Mouse (Mus musculus): ENCODE measurements around the gene Diexf. TPM values are rescaled to one million over a fixed set of nuclear protein-coding genes. Genes with fewer than 3 reads are reported as not detected.

The Diexf gene
- total and polyA plus RNA-seq, 3 experiments: 7.3 to 10.2 (median 7.8) TPM

DNA sequence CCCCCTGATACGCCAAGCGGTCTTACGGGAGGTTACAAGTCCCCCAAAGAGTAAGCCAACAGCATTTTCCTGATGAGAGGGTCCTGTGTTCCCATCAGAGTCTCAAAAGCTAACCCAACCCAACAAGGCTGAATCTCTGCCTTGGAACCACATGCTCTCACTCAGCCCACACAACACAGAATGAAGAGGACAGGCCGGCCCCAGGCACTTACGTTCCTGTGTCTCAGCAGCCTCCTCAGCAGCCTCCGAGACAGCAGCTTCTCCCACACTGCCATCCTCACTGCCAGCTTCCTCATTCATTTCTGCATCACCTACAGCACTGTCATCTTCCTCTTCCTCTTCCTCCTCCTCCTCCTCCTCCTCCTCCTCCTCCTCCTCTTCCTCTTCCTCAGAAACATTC is 2.0 kb downstream of the Diexf start:
- H3K27me3 ChIP-seq (ENCODE audit: control insufficient read depth, insufficient read depth, low read length): no peaks in the 10 kb centered on the region
- DNase-seq: no peak
- WGBS: 80% methylated on average over 6 of the region's 6 CpGs
- H3K4me1 ChIP-seq (ENCODE audit: control insufficient read depth, insufficient read depth, low read length): no peaks in the 10 kb centered on the region
- intact Hi-C loops (cut with DNase I): no loop called here
- no peak overlapping the region for H3K9ac ChIP-seq (ENCODE audit: low read depth, low read length)
- H3K4me3 ChIP-seq: no peak overlapping the region
- no peak for TF ChIP-seq POLR2A (IDR thresholded peaks at IDR 0.05; ENCODE audit: insufficient read depth, low read depth, low read length)
- TF ChIP-seq CTCF (IDR thresholded peaks at IDR 0.05): no peak
- no peak for TF ChIP-seq EP300 (IDR thresholded peaks at IDR 0.05; ENCODE audit: insufficient read depth, low read depth, low read length)
- H3K36me3 ChIP-seq (ENCODE audit: control insufficient read depth, insufficient read depth, low read length): 0 out of 2 replicates have a peak, but pooled peaks cover 2% of the 10 kb centered on the region
- no peak overlapping the region for H3K27ac ChIP-seq
- H3K79me2 ChIP-seq (replicated peaks; ENCODE audit: control insufficient read depth, insufficient read depth, low read length): peaks cover 3% of the 10 kb centered on the region; the same call in 1 of the 2 replicates

- Histone ChIP-seq H3K9ac (ENCODE audit: low read depth, low read length) (no peak overlapping the region), H3K36me3 (ENCODE audit: control insufficient read depth, insufficient read depth, low read length) (0 out of 2 replicates have a peak, but pooled peaks cover 2% of the 10 kb centered on the region), H3K4me3 (no peak overlapping the region), H3K4me1 (ENCODE audit: control insufficient read depth, insufficient read depth, low read length) (no peaks in the 10 kb centered on the region), H3K27ac (no peak overlapping the region), H3K79me2 (replicated peaks; ENCODE audit: control insufficient read depth, insufficient read depth, low read length) (peaks cover 3% of the 10 kb centered on the region; the same call in 1 of the 2 replicates), H3K27me3 (ENCODE audit: control insufficient read depth, insufficient read depth, low read length) (no peaks in the 10 kb centered on the region)
- DNase-seq: no peak
- no peak for TF ChIP-seq POLR2A (IDR thresholded peaks at IDR 0.05; ENCODE audit: insufficient read depth, low read depth, low read length)
- TF ChIP-seq CTCF (IDR thresholded peaks at IDR 0.05): peak; percentile 57
- WGBS: 76% methylated on average over 4 of the region's 4 CpGs
- intact Hi-C loops (cut with DNase I): loop anchor here (2.0 kb wide), 1 partner anchor 125 kb away; no protein-coding TSS in a partner anchor
Observed at GRCm38 (mm10) chr1:193125835-193126234, 4.2 kb downstream of the Diexf start.

DNA sequence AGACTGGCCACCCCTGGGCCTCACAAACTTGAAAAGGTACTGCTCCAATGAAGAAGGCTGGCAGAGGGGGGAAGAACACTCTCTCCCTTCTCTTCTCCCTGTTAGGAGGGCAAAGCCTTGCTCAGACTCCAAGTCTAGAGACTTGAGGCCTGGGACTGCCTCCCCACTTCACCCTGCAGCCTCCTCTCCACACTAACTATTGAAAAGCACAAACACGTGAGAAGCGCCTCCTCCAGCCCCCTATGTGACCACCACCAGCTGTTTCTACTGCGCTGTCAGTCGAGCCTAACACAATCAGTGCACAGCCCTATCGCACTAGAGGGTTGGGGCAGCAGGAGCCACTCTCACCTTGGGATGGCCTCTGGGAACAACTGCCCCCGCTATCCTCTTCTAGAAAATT is 6.8 kb downstream of the Diexf start:
- Histone ChIP-seq H3K9ac (ENCODE audit: low read depth, low read length) (no peak overlapping the region), H3K27me3 (ENCODE audit: control insufficient read depth, insufficient read depth, low read length) (no peaks in the 10 kb centered on the region), H3K4me1 (ENCODE audit: control insufficient read depth, insufficient read depth, low read length) (no peaks in the 10 kb centered on the region), H3K27ac (no peak overlapping the region), H3K36me3 (ENCODE audit: control insufficient read depth, insufficient read depth, low read length) (no peaks in the 10 kb centered on the region), H3K4me3 (no peak overlapping the region), H3K79me2 (replicated peaks; ENCODE audit: control insufficient read depth, insufficient read depth, low read length) (peaks cover 1% of the 10 kb centered on the region; the same call in 1 of the 2 replicates)
- intact Hi-C loops (cut with DNase I): no loop called here
- WGBS: 93% methylated on average over 6 of the region's 6 CpGs
- no peak for TF ChIP-seq CTCF (IDR thresholded peaks at IDR 0.05)
- no peak for TF ChIP-seq EP300 (IDR thresholded peaks at IDR 0.05; ENCODE audit: insufficient read depth, low read depth, low read length)
- TF ChIP-seq POLR2A (IDR thresholded peaks at IDR 0.05; ENCODE audit: insufficient read depth, low read depth, low read length): no peak
- DNase-seq: no peak

- H3K79me2 ChIP-seq (replicated peaks; ENCODE audit: control insufficient read depth, insufficient read depth, low read length): peaks cover 1% of the 10 kb centered on the region; the same call in 1 of the 2 replicates
- no peak for DNase-seq
- no peak overlapping the region for H3K4me3 ChIP-seq
- no peaks in the 10 kb centered on the region for H3K27me3 ChIP-seq (ENCODE audit: control insufficient read depth, insufficient read depth, low read length)
- no peak overlapping the region for H3K27ac ChIP-seq
- no peak overlapping the region for H3K9ac ChIP-seq (ENCODE audit: low read depth, low read length)
- intact Hi-C loops (cut with DNase I): no loop called here
- TF ChIP-seq EP300 (IDR thresholded peaks at IDR 0.05; ENCODE audit: insufficient read depth, low read depth, low read length): no peak
- no peak for TF ChIP-seq POLR2A (IDR thresholded peaks at IDR 0.05; ENCODE audit: insufficient read depth, low read depth, low read length)
- TF ChIP-seq CTCF (IDR thresholded peaks at IDR 0.05): no peak
- H3K4me1 ChIP-seq (ENCODE audit: control insufficient read depth, insufficient read depth, low read length): no peaks in the 10 kb centered on the region
- H3K36me3 ChIP-seq (ENCODE audit: control insufficient read depth, insufficient read depth, low read length): no peaks in the 10 kb centered on the region
- 77% methylated on average over 7 of the region's 7 CpGs for WGBS
Observed at GRCm38 (mm10) chr1:193122793-193123192, 7.3 kb downstream of the Diexf start.

DNA sequence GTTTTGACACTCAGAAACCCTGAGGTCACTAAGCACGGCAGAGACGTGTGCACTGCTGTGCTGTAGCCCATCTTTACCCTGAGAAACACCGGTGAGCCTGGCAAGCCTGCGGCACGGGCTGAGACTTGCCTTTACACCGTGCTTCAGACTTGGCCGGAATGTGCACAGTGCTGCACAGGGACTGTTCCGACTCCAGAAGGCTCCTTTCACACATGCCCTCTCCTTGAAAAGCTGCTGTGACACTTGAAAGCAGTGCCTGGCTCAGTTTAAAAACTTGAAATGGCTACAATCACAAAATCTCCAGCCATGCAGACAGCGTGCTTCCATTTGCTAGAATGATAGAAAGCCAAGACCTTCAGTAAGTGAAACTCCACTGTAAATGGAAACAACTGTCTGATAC is 18.0 kb downstream of the Diexf start:
- H3K27ac ChIP-seq: no peak overlapping the region
- DNase-seq: no peak
- H3K4me3 ChIP-seq: no peak overlapping the region
- no peak overlapping the region for H3K9ac ChIP-seq (ENCODE audit: low read depth, low read length)
- no peaks in the 10 kb centered on the region for H3K4me1 ChIP-seq (ENCODE audit: control insufficient read depth, insufficient read depth, low read length)
- WGBS: 95% methylated on average over 9 of the region's 9 CpGs
- no peaks in the 10 kb centered on the region for H3K36me3 ChIP-seq (ENCODE audit: control insufficient read depth, insufficient read depth, low read length)
- no peaks in the 10 kb centered on the region for H3K79me2 ChIP-seq (replicated peaks; ENCODE audit: control insufficient read depth, insufficient read depth, low read length)
- intact Hi-C loops (cut with DNase I): no loop called here
- TF ChIP-seq CTCF (IDR thresholded peaks at IDR 0.05) (no peak), EP300 (IDR thresholded peaks at IDR 0.05; ENCODE audit: insufficient read depth, low read depth, low read length) (no peak), POLR2A (IDR thresholded peaks at IDR 0.05; ENCODE audit: insufficient read depth, low read depth, low read length) (no peak)
- no peaks in the 10 kb centered on the region for H3K27me3 ChIP-seq (ENCODE audit: control insufficient read depth, insufficient read depth, low read length)

GRCm38 (mm10) chr1:193102996-193103395 is 27.1 kb downstream of the Diexf start:
- DNase-seq: no peak
- 75% methylated on average over 3 of the region's 3 CpGs for WGBS
- no peaks in the 10 kb centered on the region for H3K36me3 ChIP-seq (ENCODE audit: control insufficient read depth, insufficient read depth, low read length)
- no peaks in the 10 kb centered on the region for H3K27me3 ChIP-seq (ENCODE audit: control insufficient read depth, insufficient read depth, low read length)
- no peak overlapping the region for H3K9ac ChIP-seq (ENCODE audit: low read depth, low read length)
- no peak overlapping the region for H3K27ac ChIP-seq
- intact Hi-C loops (cut with DNase I): no loop called here
- H3K4me3 ChIP-seq: no peak overlapping the region
- no peak for TF ChIP-seq POLR2A (IDR thresholded peaks at IDR 0.05; ENCODE audit: insufficient read depth, low read depth, low read length)
- TF ChIP-seq EP300 (IDR thresholded peaks at IDR 0.05; ENCODE audit: insufficient read depth, low read depth, low read length): no peak
- TF ChIP-seq CTCF (IDR thresholded peaks at IDR 0.05): no peak
- H3K79me2 ChIP-seq (replicated peaks; ENCODE audit: control insufficient read depth, insufficient read depth, low read length): no peaks in the 10 kb centered on the region
- H3K4me1 ChIP-seq (ENCODE audit: control insufficient read depth, insufficient read depth, low read length): no peaks in the 10 kb centered on the region

All from heart, adult 2 months (tissue).